Mouse (Mus musculus): ENCODE data around the gene Gm10964. TPM values are rescaled to one million over a fixed set of nuclear protein-coding genes. Genes with fewer than 3 reads are reported as not detected.

Gm10964 gene
- total RNA-seq (2021): not detected
- long read RNA-seq, experiment 1, partial matches to known transcripts: 0 of 7 reads
- long read RNA-seq, experiment 1, other reads (novel, unspliced or antisense): 7 of 7 reads
- long read RNA-seq, experiment 2, partial matches to known transcripts: 0 of 2 reads
- long read RNA-seq, experiment 2, other reads (novel, unspliced or antisense): 2 of 2 reads

DNA sequence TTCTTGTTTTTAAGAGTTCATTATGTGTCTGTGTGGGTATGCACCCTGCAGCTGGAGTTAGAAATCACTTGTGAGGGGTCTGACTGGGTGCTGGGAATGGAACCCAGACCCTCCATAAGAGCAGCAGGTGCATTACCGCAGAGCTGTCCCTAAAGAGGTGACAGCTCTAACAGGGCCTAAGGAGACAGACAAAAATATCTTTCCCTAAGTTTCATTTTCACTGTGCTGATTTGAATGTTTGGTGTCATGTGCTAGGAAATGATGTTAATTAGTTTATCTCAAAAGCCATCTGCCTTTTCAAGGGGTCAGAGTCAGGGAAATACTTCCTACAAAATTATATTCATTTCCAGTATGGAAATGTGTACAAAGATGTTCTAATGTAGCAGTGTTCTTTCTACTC lies at the start of gene Gm10964:
Gm10964 (plus strand) TSS at position 38 of the 400 bp plus-strand sequence.
- intact Hi-C loops (cut with DNase I): loop anchor here (2.0 to 5.0 kb wide), 3 partner anchors 51 to 311 kb away; partner anchors contain the start of gene Hipk1
- DNase-seq: no peak

DNA sequence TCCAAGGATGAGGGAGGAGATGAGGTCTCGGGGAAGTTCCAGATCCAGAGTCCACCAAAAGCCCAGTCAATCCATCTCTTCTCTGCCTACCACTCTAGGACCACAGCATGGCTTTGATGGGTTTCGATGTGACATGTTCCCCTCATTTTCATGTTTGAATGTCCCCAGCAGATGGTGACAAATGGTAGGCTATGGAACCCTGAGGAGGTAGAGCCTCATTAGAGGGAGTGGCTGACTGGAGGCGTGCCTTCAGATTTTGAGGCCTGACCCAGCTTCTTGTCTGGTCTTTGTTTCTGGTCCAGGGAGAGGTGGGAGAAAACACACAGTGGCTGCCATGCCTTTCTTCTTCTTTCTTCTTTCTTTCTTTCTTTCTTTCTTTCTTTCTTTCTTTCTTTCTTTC lies 48.7 kb upstream of the Gm10964 start:
- intact Hi-C loops (cut with DNase I): no loop called here
- DNase-seq: peak in 1 of 2 experiments; percentile 14

DNA sequence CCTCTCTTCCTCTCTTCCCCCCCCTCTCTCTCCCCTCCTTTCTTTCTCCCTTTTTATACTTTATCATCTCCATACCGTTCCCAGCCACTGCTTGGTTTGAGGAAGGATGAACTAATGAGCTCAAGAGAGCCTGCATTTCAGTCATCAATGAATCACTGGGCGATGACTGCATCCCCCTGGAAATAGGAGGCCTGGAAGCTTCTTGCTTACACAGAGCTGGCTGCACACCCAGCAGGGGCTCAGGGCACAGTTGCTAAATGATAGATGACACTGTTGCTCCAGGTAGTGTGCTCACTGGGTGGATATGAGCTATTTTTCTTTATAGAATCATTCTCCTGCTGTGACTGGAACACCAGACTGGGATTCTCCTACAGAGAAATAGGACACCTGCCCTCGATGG lies 43.6 kb upstream of the Gm10964 start:
- intact Hi-C loops (cut with DNase I): no loop called here
- no peak for DNase-seq

DNA sequence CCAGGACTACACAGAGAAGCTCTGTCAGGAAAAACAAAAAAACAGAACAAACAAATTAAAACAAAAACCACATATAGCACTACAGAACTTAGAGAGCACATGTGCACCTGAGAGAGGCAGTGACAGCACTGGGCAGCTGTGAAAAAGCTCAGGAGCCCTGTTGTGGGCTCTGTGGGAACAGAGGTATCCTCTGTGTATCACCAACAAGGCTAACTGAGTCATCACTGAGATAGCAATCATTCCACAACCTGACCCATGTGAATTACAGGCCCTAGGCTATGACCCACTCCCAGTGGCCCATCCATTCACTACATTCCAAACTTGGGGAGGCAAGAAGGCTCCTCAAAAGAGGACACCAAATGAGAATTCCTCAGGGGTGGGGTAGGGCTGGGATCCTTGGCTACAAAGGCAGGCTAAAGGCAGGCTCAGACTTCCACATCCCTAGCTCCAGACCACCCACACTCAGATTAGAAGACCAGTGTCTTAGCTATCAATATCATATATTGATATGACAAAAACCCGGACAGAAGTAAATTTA lies 42.7 kb upstream of the Gm10964 start:
- intact Hi-C loops (cut with DNase I): no loop called here
- DNase-seq: no peak

DNA sequence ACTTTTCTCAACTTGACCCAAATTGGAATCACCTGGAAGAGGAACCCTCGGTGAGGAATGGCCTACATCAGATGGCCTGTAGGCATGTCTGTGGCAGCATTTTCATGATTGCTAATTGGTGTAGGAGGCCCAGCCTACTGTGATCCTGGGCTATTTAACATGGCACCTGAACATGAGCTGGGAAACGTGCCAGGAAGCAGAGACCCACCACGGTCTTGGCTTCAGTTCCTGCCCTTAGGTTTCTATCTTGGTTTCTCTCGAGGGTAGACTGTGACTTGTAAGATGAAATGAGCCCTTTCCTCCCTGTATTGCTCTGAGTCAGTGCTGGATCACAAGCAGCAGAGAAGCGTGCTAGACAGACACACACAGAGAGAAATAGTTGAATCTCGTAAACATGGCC lies 34.5 kb upstream of the Gm10964 start:
- intact Hi-C loops (cut with DNase I): no loop called here
- DNase-seq: no peak

DNA sequence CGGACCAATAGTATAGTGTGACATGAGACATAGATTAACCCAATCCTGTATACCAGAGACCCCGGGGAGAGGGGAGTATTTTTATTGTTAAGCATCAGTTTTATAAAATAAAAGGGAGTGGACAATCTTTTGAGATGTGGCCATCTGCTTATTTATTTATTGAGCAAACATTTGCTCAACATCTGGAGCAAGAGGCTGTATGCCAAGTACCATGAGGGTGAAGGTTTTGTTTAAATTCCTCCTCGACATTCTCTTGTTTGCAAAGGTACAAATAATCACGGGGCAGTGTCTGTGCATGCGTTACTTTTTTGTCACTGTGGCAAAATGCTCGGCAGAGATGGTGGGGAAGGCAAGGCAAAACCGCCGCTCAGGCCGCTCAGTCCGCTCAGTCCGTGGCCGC lies 33.7 kb upstream of the Gm10964 start:
- no peak for DNase-seq
- intact Hi-C loops (cut with DNase I): no loop called here

DNA sequence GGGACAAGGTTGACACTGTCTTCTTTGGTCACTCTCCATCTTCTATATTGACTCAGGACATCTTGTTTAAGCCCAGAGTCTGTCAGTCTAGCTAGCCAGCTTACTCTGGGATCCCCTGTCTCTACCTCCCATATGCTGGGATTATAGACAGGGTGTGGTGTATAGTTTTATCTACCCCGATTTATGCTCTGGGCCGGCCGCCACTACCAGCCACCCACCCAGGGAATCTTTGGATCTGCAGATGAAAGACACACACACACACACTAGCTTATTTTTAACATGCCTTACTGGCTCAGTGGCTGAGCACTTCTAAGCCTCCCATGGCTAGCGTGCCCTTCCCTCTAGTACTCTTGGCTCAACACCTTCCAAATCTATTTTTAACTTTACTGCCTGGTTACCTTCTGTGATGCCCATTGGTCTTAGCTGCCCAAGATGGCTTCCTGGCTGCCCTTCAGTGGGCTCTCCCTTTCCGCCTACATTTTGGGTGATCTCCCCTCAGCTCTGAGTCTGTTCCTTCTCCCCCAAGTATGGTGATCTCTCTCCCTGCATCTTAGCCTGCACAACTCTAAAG lies 29.6 kb upstream of the Gm10964 start:
- intact Hi-C loops (cut with DNase I): no loop called here
- DNase-seq: no peak

DNA sequence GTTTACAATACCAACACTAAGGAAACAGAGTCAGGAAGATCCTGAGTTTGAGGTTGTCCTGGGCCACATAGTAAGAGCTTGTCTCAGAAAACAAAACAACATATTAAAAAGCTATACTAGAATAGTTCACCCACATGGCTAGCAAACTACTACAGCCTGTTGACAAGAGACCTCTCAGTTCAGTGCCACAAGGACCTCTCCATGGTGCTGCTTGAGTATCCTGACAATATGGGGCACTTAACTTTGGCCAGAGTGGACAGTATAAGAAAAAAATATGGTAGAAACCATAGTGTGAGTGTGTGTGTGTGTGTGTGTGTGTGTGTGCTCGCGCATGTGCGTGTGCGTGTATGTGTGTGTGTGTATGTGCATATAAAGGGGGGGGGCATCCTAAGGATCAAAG lies 27.0 kb upstream of the Gm10964 start:
- DNase-seq: no peak
- intact Hi-C loops (cut with DNase I): no loop called here

DNA sequence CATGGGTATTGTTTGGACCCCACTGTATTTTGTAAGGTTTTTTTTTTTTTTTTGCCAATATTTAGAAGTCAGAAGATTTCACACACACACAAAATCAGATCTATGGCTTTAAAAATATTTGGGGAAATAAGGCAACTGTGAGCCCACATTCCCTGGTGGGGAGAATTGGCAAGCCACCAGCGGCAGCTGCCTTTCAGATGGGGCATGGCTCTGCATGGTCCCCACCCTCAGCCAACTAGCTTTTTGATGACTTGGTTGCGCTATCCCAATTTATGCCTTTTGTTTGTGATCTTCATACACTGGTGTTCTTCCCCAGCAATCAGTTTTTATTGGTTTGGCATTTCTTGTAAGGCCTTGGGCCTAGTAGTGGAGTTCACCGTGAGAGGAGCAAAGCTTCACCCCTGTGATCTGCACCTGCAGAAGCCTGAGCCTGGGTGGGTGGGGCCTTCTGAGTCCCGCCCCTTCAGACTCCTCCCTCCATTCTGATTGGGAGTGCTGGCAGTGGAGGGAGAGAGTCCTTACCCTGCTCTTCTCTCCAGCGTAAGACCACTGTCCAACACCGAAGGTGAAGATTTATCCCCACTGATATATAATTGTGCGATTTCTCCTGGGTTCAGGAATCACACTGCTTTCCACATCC lies 24.8 kb upstream of the Gm10964 start:
- intact Hi-C loops (cut with DNase I): no loop called here
- DNase-seq: no peak

DNA sequence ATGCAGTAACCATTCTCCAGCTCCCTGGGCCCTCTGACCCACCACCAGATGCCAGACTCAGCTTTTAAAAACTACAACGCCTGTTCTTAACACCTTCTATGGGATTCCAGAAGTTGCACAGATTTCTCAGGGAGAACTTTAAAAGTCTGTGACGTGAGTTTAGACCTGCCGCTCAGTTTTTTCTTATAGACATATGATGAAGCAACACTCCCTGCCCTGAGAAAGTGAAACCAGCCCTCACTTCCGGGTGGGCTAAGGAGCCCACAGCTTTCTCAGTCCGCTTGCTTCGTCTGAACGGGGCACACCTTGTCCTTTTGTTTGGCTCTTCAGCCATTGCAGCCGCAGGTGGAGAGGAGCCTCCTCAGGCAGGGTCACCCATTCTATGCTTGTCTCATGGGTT lies 24.2 kb upstream of the Gm10964 start:
- intact Hi-C loops (cut with DNase I): no loop called here
- no peak for DNase-seq

DNA sequence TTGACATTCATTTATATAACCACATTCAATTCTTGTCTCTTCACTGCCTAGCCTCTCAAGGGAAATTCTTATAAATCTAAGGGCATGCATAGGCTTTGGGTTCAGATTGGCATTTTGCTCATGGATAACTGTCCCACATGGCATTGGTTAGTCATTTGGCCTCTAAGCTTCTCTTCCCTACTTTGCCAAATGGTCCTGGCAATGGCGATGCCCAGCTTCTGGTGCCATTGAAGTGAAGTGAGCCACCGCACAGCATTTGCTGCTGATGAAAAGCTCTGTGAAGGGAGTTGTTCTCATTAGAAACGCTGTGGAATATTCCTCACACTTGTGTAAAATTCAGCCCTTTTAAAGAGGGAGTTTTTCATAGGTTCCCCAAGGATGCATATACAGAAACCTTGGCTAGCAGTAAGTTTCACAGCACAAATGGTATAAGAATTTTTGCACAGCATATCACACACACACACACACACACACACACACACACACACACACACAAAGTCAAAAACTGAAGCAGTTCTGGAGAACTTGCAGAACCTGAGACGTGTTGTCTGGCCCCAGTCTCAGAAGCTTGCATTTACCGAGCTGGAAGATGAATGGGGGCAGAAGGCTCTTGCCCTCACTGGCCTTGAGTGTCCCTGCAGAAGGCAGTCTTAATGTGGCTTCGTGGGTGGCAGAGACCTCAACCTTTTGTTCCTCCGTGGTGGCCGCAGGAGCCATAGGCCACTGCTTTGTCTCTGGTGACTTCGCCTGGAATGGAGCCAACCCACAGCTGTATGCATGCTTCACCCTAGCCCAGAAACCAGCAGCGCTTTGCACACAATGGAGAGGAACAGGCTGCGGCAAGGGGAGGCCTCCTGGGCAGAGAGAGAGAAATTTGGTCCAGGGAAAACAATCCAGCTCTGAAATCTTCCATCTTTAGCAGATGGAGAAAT lies 23.1 kb upstream of the Gm10964 start:
- intact Hi-C loops (cut with DNase I): no loop called here
- peak; percentile 57 for DNase-seq

DNA sequence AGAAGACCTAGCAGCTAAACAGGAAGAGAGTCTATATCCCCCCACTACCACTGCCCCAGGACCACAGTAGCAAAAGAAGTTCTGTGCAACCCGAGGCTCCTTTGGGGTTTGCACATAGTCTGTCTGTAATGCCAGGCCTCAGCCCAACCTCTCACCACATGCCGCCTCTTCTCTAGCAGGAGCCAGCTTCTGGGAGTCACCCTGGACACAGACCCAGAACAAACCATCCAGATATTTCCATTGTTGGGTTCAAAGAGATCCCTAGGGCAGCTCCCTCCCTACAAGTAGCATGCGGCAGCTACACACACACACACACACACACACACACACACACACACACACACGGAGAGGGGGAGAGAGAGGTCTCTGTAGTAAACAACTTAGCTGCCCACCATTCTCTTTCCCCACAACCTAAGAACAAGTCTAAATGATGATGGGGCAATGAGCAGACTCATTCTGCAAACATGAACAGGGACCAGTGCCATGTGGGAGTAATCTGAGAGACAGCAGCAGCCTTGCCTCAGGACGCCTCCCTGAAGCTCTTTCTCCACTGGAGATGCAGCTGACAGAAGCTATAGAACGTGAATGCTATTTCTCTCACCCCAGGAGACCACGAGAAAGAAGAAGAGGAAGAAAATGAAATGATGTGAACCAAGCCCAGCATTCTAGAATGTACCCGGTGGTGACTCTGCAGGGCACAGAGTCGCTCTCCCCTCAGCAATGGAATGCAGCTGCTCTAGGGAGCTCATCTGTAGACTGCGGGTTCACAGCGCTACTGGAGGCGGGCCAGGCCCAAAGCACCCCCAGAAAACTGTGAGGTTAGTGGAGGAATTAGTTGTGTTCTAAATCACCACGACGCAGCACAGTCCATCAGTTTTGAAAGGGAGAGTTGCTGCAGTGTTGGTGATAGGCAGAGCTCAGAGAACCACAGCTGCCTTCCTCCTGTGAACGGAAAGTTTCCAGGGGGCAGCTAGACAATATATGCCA lies 22.1 kb upstream of the Gm10964 start:
- DNase-seq: peak in 1 of 2 experiments; percentile 15

DNA sequence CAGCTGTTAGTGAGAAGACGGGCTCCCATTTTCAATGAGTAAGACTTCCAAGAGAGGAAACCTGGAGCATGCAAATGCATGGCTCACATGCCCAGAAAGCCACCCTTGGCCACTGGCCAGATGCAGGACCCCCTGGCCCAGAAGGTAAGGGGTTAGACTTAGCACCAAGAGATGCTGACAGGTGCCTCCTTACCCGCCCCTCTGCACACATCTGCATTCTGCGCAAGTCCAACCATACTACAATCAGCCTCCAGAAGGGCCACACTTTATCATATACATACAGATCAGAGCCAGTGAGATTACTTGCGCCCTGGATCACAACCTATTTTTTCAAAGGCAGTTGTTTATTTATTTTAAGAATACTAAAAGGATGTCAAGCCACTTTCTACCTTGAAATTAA lies 20.4 kb upstream of the Gm10964 start:
- DNase-seq: no peak
- intact Hi-C loops (cut with DNase I): no loop called here

More for the DNA sequence above, 22.1 kb upstream of the Gm10964 start:
- intact Hi-C loops (cut with DNase I): no loop called here

DNA sequence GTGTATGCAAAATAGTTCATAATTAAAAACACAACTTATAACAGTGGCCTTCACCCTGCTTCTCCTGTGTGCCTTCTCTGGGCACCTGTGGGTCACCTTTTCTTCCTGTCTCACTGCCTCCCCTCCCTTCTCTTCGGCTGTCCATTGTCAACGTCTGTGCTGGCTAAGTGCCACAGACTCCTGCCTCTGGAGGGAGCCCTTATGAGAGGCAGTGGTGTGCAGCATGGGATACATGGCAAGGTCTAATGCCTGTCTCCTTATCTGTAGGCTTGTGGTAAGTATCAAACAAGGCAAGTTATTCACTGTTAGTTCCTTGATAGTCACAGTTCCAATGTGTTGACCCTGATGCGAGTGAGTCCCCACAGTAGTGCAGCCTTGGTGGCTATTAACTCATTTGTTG lies 15.0 kb upstream of the Gm10964 start:
- intact Hi-C loops (cut with DNase I): no loop called here
- DNase-seq: peak in 1 of 2 experiments; percentile 10

DNA sequence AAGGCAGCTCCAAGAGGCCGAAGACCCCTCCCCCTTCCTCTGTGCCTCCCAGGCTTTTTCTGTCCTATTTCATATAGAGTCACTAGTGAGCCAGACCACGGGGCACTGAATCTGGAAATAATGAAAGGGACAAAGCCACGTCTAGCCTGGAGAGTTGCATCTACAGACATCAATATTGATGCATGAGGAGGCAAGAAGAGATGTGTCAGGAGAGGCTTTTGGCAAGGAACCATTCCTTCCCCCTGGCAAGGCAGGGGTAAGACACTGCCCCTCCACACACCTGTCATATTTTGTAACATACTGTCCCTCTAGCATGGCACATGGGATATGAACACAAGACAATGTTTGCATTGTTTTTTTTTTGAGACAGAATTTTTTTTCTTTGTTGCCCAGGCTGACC lies 12.5 kb upstream of the Gm10964 start:
- intact Hi-C loops (cut with DNase I): no loop called here
- DNase-seq: no peak

DNA sequence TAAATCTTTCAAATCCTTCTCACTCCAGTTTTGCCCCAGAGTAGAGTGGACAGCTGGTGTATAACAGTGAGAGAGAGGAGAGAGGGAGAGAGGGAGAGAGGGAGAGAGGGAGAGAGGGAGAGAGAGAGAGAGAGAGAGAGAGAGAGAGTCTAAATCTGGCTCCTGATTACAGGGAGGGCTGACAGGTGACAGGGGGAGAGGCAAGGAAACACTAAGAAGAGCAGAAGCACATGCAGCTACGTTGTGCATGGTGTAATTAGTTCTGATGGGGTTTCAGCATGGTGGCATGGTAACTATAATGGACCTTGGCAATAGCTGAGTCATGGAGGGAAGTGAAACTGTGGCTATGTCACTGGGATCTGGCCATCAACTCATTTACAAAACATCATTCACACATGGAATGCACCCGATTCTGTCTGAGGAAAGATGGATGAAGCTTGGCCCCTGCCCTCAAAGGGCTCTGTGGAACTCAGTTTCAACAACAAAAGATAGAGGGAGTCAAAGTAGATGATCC lies 11.3 kb upstream of the Gm10964 start:
- intact Hi-C loops (cut with DNase I): no loop called here
- DNase-seq: no peak

DNA sequence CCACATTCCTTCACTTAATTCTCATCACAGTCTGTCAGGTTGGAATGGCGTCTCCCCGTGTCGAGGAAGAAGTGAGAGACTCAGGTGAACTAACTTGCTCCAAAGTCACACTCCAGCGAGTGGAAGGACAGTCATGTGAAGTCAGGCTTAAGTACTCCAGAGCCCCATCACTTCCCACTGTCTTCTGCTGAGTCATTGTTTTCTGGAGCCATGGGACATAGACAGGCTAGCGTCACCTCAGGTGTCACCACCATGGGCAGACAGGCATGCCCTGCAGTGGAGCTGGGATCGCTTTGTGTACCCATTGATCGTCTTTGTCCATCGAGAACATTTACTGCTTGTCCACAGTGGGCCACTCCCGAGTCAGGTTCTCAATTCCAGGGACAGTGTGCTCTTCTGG lies 9.3 kb upstream of the Gm10964 start:
- no peak for DNase-seq
- intact Hi-C loops (cut with DNase I): no loop called here

DNA sequence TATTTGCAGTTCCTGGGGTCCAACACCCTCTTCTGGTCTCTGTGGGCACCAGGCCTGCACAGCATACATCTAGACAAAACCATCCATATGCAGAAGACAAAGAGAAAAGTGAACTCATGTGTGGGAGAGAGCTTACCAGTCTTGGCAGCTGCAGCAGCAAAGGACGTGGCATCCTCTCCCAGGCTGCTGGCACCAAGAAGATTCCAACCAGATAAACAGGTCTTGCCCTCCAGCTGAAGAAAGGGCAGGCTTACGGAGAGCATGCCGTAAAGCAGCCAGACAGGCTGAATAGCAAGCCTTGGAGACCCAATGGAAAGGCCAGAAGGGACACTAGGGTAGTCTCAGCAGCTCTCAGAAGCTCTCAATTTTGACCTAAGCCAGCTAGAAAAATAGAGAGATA lies 7.0 kb upstream of the Gm10964 start:
- intact Hi-C loops (cut with DNase I): no loop called here
- DNase-seq: no peak

DNA sequence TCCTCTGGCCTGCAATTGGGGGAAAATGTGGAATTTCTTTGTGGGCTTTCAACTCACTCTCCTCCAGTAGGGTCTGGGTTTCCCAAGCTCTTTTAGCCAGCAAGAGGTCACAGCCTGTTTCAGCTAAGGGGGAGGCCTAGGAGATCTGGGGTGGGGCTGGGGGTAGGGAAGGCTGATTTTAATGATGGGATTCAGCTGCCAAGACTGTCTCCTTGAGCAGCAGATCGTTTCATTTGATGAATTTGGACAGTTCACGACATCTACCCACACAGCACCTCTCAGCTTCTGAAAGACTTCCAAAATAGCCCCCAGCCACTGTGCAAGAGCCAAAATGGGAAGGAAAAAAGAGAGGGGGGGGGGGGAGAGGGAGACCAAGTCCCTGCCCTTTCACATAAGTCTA lies 6.0 kb upstream of the Gm10964 start:
- intact Hi-C loops (cut with DNase I): no loop called here
- DNase-seq: no peak

Measured in heart, postnatal 14 days (tissue).